Comparison of ENCODE assay signal across 9 mouse cellular contexts in the genomic region with DNA sequence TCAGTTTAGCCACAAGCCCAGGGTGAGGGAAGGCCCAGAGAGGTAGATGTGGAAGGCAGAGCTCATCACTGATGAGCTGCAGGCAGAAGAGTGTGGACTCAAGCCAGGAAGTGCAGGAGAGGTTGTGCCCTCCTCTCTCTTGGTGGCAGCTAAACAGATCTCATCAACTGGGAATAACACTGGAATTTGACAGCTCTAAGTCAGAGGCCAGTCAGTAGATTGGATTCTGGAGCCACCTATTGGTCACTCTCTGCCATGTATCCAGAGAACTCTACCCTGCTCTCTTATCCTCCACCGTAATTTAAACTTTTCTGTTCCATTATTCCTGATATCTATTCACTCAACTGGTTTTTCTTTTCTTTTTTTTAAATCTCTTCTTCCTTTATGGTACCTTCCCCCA. TPM values are rescaled to one million over a fixed set of nuclear protein-coding genes. Genes with fewer than 3 reads are reported as not detected.
A peak's percentile ranks its signal among the peaks of the same experiment; 100 is the strongest.
DNase-seq lines count a peak whose midpoint lies in the region; ATAC-seq and TF ChIP-seq lines count a peak whose summit lies in the region.
"Had no signal": no experiment of that assay in that cellular context is flagged by ENCODE, and none has a peak within 500 bp of the region (broad histone marks: within the 10 kb centered on the region; RNA-seq: fewer than 3 reads in every experiment).

No protein-coding gene starts in this region.

- H3K36me3 ChIP-seq in forebrain, embryonic 13.5 days (ENCODE audit: poor library complexity, severe bottlenecking): no peaks in the 10 kb centered on the region
- H3K36me3 ChIP-seq: heart, embryonic 13.5 days had no signal

- H3K4me2 ChIP-seq in forebrain, embryonic 13.5 days: no peak overlapping the region
- H3K4me2 ChIP-seq: heart, embryonic 13.5 days had no signal

- no peak overlapping the region for H3K27ac ChIP-seq in gastrocnemius, adult 2 months
- H3K27ac ChIP-seq in forebrain, embryonic 13.5 days: no peak overlapping the region
- H3K27ac ChIP-seq: heart, embryonic 13.5 days had no signal

- no peak for DNase-seq in gastrocnemius, adult 2 months
- DNase-seq in gastrocnemius, postnatal 10 days: no peak
- DNase-seq in ES-CJ7 (ENCODE audit: low read depth, low spot score): peak; percentile 31
- DNase-seq in lung, postnatal 25 days (ENCODE audit: low spot score): peak; percentile 4
- DNase-seq in spleen, adult 18-20 months: no peak
- DNase-seq in right cerebral cortex, postnatal 25 days: no peak
- DNase-seq in ovary, postnatal 36 days (ENCODE audit: low spot score): no peak

- H3K9ac ChIP-seq in forebrain, embryonic 13.5 days: no peak overlapping the region
- H3K9ac ChIP-seq: heart, embryonic 13.5 days had no signal

- no peaks in the 10 kb centered on the region for H3K27me3 ChIP-seq in forebrain, embryonic 13.5 days
- H3K27me3 ChIP-seq: heart, embryonic 13.5 days had no signal

- no peaks in the 10 kb centered on the region for H3K9me3 ChIP-seq in forebrain, embryonic 13.5 days (replicated peaks)
- H3K9me3 ChIP-seq: heart, embryonic 13.5 days had no signal

- no peaks in the 10 kb centered on the region for H3K4me1 ChIP-seq in forebrain, embryonic 13.5 days
- H3K4me1 ChIP-seq: heart, embryonic 13.5 days had no signal

- intact Hi-C loops in gastrocnemius, adult 2 months (cut with DNase I): no loop called here

- no peak overlapping the region for H3K4me3 ChIP-seq in gastrocnemius, adult 2 months
- no peak overlapping the region for H3K4me3 ChIP-seq in forebrain, embryonic 13.5 days
- H3K4me3 ChIP-seq: heart, embryonic 13.5 days had no signal

- WGBS in forebrain, embryonic 13.5 days: 24% methylated on average over 1 of the region's 1 CpGs

- TF ChIP-seq CTCF in gastrocnemius, adult 2 months (IDR thresholded peaks at IDR 0.05): peak; percentile 47

- ATAC-seq in forebrain, embryonic 13.5 days: peak; percentile 61; the same call in 1 of the 2 replicates

RNA-seq across cellular contexts. Expression of a gene that starts 25.9 kb away (rescaled TPM):
- total RNA-seq in gastrocnemius, adult 2 months (2021): 10 to 100 TPM; 12.9 to 17.5 TPM
- 10 to 100 TPM; 43.0 to 49.4 TPM for total RNA-seq in gastrocnemius, postnatal 10 days (2021)
- polyA plus RNA-seq in forebrain, embryonic 13.5 days (2015; fragmentation: Nextera tagmentation; extraction: Ambion mirVana): 40.9 and 42.4 TPM in 2 replicates

RNA-seq across cellular contexts. Expression of a gene that starts 56.0 kb away (rescaled TPM):
- total RNA-seq in gastrocnemius, adult 2 months (2021): under 1 TPM in 1 of 2 experiments, not detected in 1; 0.08 TPM
- under 1 TPM; 0.12 to 0.23 TPM for total RNA-seq in gastrocnemius, postnatal 10 days (2021)
- polyA plus RNA-seq in forebrain, embryonic 13.5 days (2015; fragmentation: Nextera tagmentation; extraction: Ambion mirVana): 0.19 and 0.34 TPM in 2 replicates

RNA-seq across cellular contexts. Expression of a gene that starts 59.3 kb away (rescaled TPM):
- not detected for total RNA-seq in gastrocnemius, adult 2 months (2021)
- total RNA-seq in gastrocnemius, postnatal 10 days (2021): not detected
- not detected in 2 replicates for polyA plus RNA-seq in forebrain, embryonic 13.5 days (2015; fragmentation: Nextera tagmentation; extraction: Ambion mirVana)
- polyA plus RNA-seq: heart, embryonic 13.5 days had no signal

Comparison
In these comparisons a context has a peak if more than half of its experiments do, and no peak if none do; other contexts are left out.
1. DNase-seq: peak in ES-CJ7 (single experiment) and lung, postnatal 25 days (single experiment); none in gastrocnemius, adult 2 months (single experiment), gastrocnemius, postnatal 10 days (single experiment), spleen, adult 18-20 months (0 of 2), right cerebral cortex, postnatal 25 days (single experiment) and ovary, postnatal 36 days (single experiment).